Mouse (Mus musculus) myocyte (in vitro differentiated cells): ENCODE results near the gene Tex19.1. TPM values are rescaled to one million over a fixed set of nuclear protein-coding genes. Genes with fewer than 3 reads are reported as not detected.

ENCODE experiments used
- H3K27me3 ChIP-seq: one replicate; pipeline ENCODE4 v1.6.1; 2011; ENCODE audit not compliant: control insufficient read depth, insufficient read depth, insufficient read length
- H3K36me3 ChIP-seq: one replicate; pipeline ENCODE4 v1.6.1; 2011; ENCODE audit not compliant: control insufficient read depth, insufficient read depth
- H3K4me2 ChIP-seq: one replicate; pipeline ENCODE4 v1.6.1; 2011; ENCODE audit warnings: low read depth, control low read depth
- H3K4me3 ChIP-seq: one replicate; pipeline ENCODE4 v1.5.1; 2011; ENCODE audit warnings: mild to moderate bottlenecking, control low read depth, moderate library complexity
- H3K79me2 ChIP-seq: one replicate; pipeline ENCODE4 v1.6.1; 2011; ENCODE audit not compliant: control insufficient read depth, insufficient read depth
- H3ac ChIP-seq: one replicate; pipeline ENCODE4 v1.6.1; 2011; ENCODE audit not compliant: control insufficient read depth, insufficient read length
- CEBPB ChIP-seq: IDR thresholded peaks from 2 replicates; pipeline ENCODE4 v1.6.1; 2011; ENCODE audit warnings: mild to moderate bottlenecking, moderate library complexity; ENCODE audit not compliant: poor library complexity, insufficient read depth, severe bottlenecking
- E2F4 ChIP-seq: IDR thresholded peaks from one replicate; pipeline ENCODE4 v1.6.1; 2011; ENCODE audit warnings: mild to moderate bottlenecking, control low read depth, moderate library complexity; ENCODE audit not compliant: insufficient read depth
- MAX ChIP-seq: IDR thresholded peaks from one replicate; pipeline ENCODE4 v1.6.1; 2011; ENCODE audit warnings: low read depth, mild to moderate bottlenecking, control low read depth
- MYOD1 ChIP-seq, 3 experiments: IDR thresholded peaks; one replicate each; pipeline ENCODE4 v1.6.1; 2011; ENCODE audit warnings: control low read depth in 2 of 3, low read depth in 2 of 3, mild to moderate bottlenecking in 2 of 3, moderate library complexity in 1 of 3; ENCODE audit not compliant: insufficient read length in 2 of 3, control insufficient read depth in 1 of 3
- MYOG ChIP-seq, 3 experiments: IDR thresholded peaks; one replicate each; pipeline ENCODE4 v1.6.1; 2011; ENCODE audit warnings: control low read depth in 2 of 3, low read depth in 2 of 3, mild to moderate bottlenecking in 2 of 3; ENCODE audit not compliant: insufficient read length in 2 of 3, control insufficient read depth in 1 of 3, insufficient read depth in 1 of 3
- POLR2A ChIP-seq: IDR thresholded peaks from one replicate; pipeline ENCODE4 v1.6.1; 2011; ENCODE audit warnings: low read depth, mild to moderate bottlenecking, control low read depth, moderate library complexity; ENCODE audit not compliant: insufficient read length
- POLR2AphosphoS2 ChIP-seq: IDR thresholded peaks from one replicate; pipeline ENCODE4 v1.6.1; 2011; ENCODE audit warnings: low read depth, control low read depth; ENCODE audit not compliant: insufficient read length
- REST ChIP-seq: IDR thresholded peaks from one replicate; pipeline ENCODE4 v1.6.1; 2011; ENCODE audit warnings: mild to moderate bottlenecking, control low read depth, moderate library complexity; ENCODE audit not compliant: insufficient read depth, insufficient read length
- SRF ChIP-seq: IDR thresholded peaks from one replicate; pipeline ENCODE4 v1.6.1; 2011; ENCODE audit warnings: low read depth; ENCODE audit not compliant: control insufficient read depth, insufficient read length
- TCF12 ChIP-seq: IDR thresholded peaks from one replicate; pipeline ENCODE4 v1.6.1; 2011; ENCODE audit warnings: mild to moderate bottlenecking, control low read depth; ENCODE audit not compliant: poor library complexity, insufficient read depth, severe bottlenecking
- TCF3 ChIP-seq: IDR thresholded peaks from one replicate; pipeline ENCODE4 v1.6.1; 2011; ENCODE audit warnings: low read depth, control low read depth; ENCODE audit not compliant: insufficient read length
- USF1 ChIP-seq: IDR thresholded peaks from one replicate; pipeline ENCODE4 v1.6.1; 2011; ENCODE audit warnings: low read depth, mild to moderate bottlenecking, control low read depth, moderate library complexity
- polyA plus RNA-seq: library from polyadenylated mRNA; unstranded; fragments of >200 nt; fragmentation: generic; extraction: Trizol; gene quantifications from one replicate; pipeline ENCODE4 v1.2.1, GENCODE M21; 2012; ENCODE audit warnings: missing spikeins

Gene Tex19.1
- polyA plus RNA-seq, 1 experiment: not detected

- Histone ChIP-seq H3K4me3 (no peak overlapping the region), H3K79me2 (no peaks in the 10 kb centered on the region), H3K27me3 (peaks cover 6% of the 10 kb centered on the region), H3K36me3 (no peaks in the 10 kb centered on the region), H3ac (no peak overlapping the region), H3K4me2 (no peak overlapping the region)
- TF ChIP-seq MYOG (IDR thresholded peaks at IDR 0.05; ENCODE audit: control insufficient read depth in 1 of 3, insufficient read depth in 1 of 3, insufficient read length in 2 of 3, low read depth in 2 of 3) (no peak), SRF (no peak), USF1 (no peak), MAX (no peak), POLR2AphosphoS2 (no peak), MYOD1 (IDR thresholded peaks at IDR 0.05; ENCODE audit: control insufficient read depth in 1 of 3, insufficient read length in 2 of 3, low read depth in 2 of 3) (no peak), CEBPB (no peak), TCF3 (no peak), POLR2A (no peak), TCF12 (no peak), REST (no peak), E2F4 (no peak)
Measured at GRCm38 (mm10) chr11:121108061-121108460, 37.9 kb upstream of the Tex19.1 start.

- Histone ChIP-seq H3K79me2 (no peaks in the 10 kb centered on the region), H3K36me3 (no peaks in the 10 kb centered on the region), H3K4me2 (no peak overlapping the region), H3ac (no peak overlapping the region), H3K4me3 (no peak overlapping the region), H3K27me3 (peaks cover 6% of the 10 kb centered on the region)
- TF ChIP-seq MAX (no peak), REST (no peak), TCF3 (no peak), USF1 (no peak), MYOD1 (IDR thresholded peaks at IDR 0.05; ENCODE audit: control insufficient read depth in 1 of 3, insufficient read length in 2 of 3, low read depth in 2 of 3) (no peak), MYOG (IDR thresholded peaks at IDR 0.05; ENCODE audit: control insufficient read depth in 1 of 3, insufficient read depth in 1 of 3, insufficient read length in 2 of 3, low read depth in 2 of 3) (no peak), POLR2A (no peak), POLR2AphosphoS2 (no peak), SRF (no peak), CEBPB (no peak)
Measured at GRCm38 (mm10) chr11:121109986-121110385, 36.0 kb upstream of the Tex19.1 start.

- Histone ChIP-seq H3ac (no peak overlapping the region), H3K4me2 (no peak overlapping the region), H3K27me3 (peaks cover 6% of the 10 kb centered on the region), H3K79me2 (no peaks in the 10 kb centered on the region), H3K4me3 (no peak overlapping the region), H3K36me3 (no peaks in the 10 kb centered on the region)
- TF ChIP-seq MAX: no peak
- no peak for TF ChIP-seq TCF12
- TF ChIP-seq E2F4: no peak
- no peak for TF ChIP-seq POLR2AphosphoS2
- no peak for TF ChIP-seq TCF3
- no peak for TF ChIP-seq CEBPB
- TF ChIP-seq MYOG (IDR thresholded peaks at IDR 0.05; ENCODE audit: control insufficient read depth in 1 of 3, insufficient read depth in 1 of 3, insufficient read length in 2 of 3, low read depth in 2 of 3): no peak
- no peak for TF ChIP-seq POLR2A
- no peak for TF ChIP-seq REST
- TF ChIP-seq MYOD1 (IDR thresholded peaks at IDR 0.05; ENCODE audit: control insufficient read depth in 1 of 3, insufficient read length in 2 of 3, low read depth in 2 of 3): no peak
- no peak for TF ChIP-seq SRF
- no peak for TF ChIP-seq USF1
Measured at GRCm38 (mm10) chr11:121111051-121111450, 34.9 kb upstream of the Tex19.1 start.

- Histone ChIP-seq H3K36me3 (no peaks in the 10 kb centered on the region), H3K4me3 (no peak overlapping the region)
- no peak for TF ChIP-seq SRF
- TF ChIP-seq TCF3: no peak
- TF ChIP-seq MYOG (IDR thresholded peaks at IDR 0.05; ENCODE audit: control insufficient read depth in 1 of 3, insufficient read depth in 1 of 3, insufficient read length in 2 of 3, low read depth in 2 of 3): peak in 1 of 3 experiments; percentile 23
- TF ChIP-seq USF1: no peak
- no peak for TF ChIP-seq MAX
- no peak for TF ChIP-seq E2F4
- TF ChIP-seq TCF12: no peak
- TF ChIP-seq POLR2AphosphoS2: no peak
Measured at GRCm38 (mm10) chr11:121111601-121112000, 34.3 kb upstream of the Tex19.1 start.

GRCm38 (mm10) chr11:121112091-121112775 is 33.7 kb upstream of the Tex19.1 start:
- peak overlapping the region; percentile 22 for H3K4me2 ChIP-seq
- no peaks in the 10 kb centered on the region for H3K36me3 ChIP-seq
- H3K79me2 ChIP-seq: no peaks in the 10 kb centered on the region
- H3ac ChIP-seq: no peak overlapping the region
- peaks cover 6% of the 10 kb centered on the region for H3K27me3 ChIP-seq
- no peak overlapping the region for H3K4me3 ChIP-seq
- TF ChIP-seq POLR2A (no peak), MYOD1 (IDR thresholded peaks at IDR 0.05; ENCODE audit: control insufficient read depth in 1 of 3, insufficient read length in 2 of 3, low read depth in 2 of 3) (no peak), CEBPB (no peak), TCF3 (no peak), USF1 (no peak), REST (no peak), TCF12 (no peak), E2F4 (no peak), SRF (no peak), POLR2AphosphoS2 (no peak), MYOG (IDR thresholded peaks at IDR 0.05; ENCODE audit: control insufficient read depth in 1 of 3, insufficient read depth in 1 of 3, insufficient read length in 2 of 3, low read depth in 2 of 3) (no peak), MAX (no peak)

More at GRCm38 (mm10) chr11:121111601-121112000, 34.3 kb upstream of the Tex19.1 start:
- Histone ChIP-seq H3K27me3 (peaks cover 6% of the 10 kb centered on the region), H3K79me2 (no peaks in the 10 kb centered on the region), H3ac (no peak overlapping the region), H3K4me2 (peak overlapping the region; percentile 4)
